Mouse (Mus musculus): ENCODE results near the gene Mdm2.

DNA sequence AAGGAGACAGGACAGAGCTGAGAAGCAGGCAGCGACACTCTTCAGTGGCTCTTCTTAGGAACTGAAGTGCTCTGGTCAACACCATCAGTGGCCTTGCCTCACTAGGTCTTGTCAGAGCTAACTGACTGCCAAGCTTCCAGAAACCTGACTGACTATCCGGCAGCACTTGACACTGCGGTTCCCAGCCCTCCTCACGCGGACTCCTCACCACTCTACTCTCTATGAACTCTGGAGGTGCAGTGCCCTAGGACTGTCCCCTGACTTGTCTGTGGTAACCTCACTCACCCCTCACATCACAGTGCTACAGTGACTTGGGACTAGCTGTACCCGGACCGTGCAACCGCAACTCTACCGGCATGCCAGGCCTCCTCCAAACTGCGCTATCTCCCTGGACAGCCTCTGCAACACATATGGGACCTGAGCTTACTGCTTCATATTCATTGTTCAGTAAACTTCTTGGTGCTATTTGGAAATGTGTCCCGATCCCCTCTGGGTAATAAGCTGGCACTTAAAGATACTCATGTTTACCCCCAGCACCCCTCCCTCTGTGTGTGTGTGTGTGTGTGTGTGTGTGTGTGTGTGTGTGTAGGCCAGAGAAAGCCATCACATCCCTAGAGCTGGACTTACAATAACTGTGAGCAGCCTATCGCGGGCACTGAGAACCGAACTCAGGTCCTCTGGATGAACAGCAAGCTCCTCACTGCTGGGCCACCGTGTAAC, 28.5 kb upstream of the Mdm2 start:
- TF ChIP-seq CTCF (IDR thresholded peaks at IDR 0.05; ENCODE audit: low read depth) (no peak), EP300 (optimal IDR thresholded peaks at IDR 0.05) (no peak)

Data from stomach, postnatal 0 days (tissue).